Mouse (Mus musculus) embryonic fibroblast, embryonic 13.5 days (primary cell): ENCODE results near the gene Diaph3. TPM values are rescaled to one million over a fixed set of nuclear protein-coding genes. Genes with fewer than 3 reads are reported as not detected.

Source experiments
- H3K27ac ChIP-seq: 2 replicates; pipeline ENCODE4 v1.5.1; 2012; ENCODE audit warnings: low read length, control low read depth, inconsistent platforms; ENCODE audit not compliant: insufficient read depth
- H3K4me1 ChIP-seq: 2 replicates; pipeline ENCODE4 v1.6.1; 2011; ENCODE audit warnings: low read length; ENCODE audit not compliant: control insufficient read depth, insufficient read depth
- H3K4me3 ChIP-seq: 2 replicates; pipeline ENCODE4 v1.5.1; 2011; ENCODE audit warnings: mild to moderate bottlenecking, control low read depth, low read length; ENCODE audit not compliant: insufficient read depth
- CTCF ChIP-seq: IDR thresholded peaks from 2 replicates; pipeline ENCODE4 v1.5.1; 2011; ENCODE audit warnings: mild to moderate bottlenecking, control low read depth, low read length, moderate library complexity, borderline replicate concordance; ENCODE audit not compliant: insufficient read depth
- POLR2A ChIP-seq: IDR thresholded peaks from 2 replicates; pipeline ENCODE4 v1.6.1; 2011; ENCODE audit warnings: low read depth, mild to moderate bottlenecking, control low read depth, low read length, moderate library complexity
- polyA plus RNA-seq: library from polyadenylated mRNA; stranded (reverse); fragments of >200 nt; gene quantifications from 2 replicates; pipeline ENCODE4 v1.2.4, GENCODE M21; 2011; ENCODE audit warnings: low read depth; ENCODE audit not compliant: missing spikeins, insufficient read length

The Diaph3 gene
- polyA plus RNA-seq, 1 experiment = 37.8 TPM

GRCm38 (mm10) chr14:86678179-86678780 is 462.8 kb downstream of the Diaph3 start:
- Histone ChIP-seq H3K4me1 (no peaks in the 10 kb centered on the region), H3K4me3 (no peak overlapping the region), H3K27ac (no peak overlapping the region)
- TF ChIP-seq CTCF (no peak), POLR2A (no peak)

- no peak for TF ChIP-seq CTCF
- no peak for TF ChIP-seq POLR2A
- H3K4me1 ChIP-seq = no peaks in the 10 kb centered on the region
- no peak overlapping the region for H3K4me3 ChIP-seq
- no peak overlapping the region for H3K27ac ChIP-seq
These were observed 464.0 kb downstream of the Diaph3 start for GRCm38 (mm10) chr14:86677015-86677414.

GRCm38 (mm10) chr14:86675314-86675713 is 465.7 kb downstream of the Diaph3 start:
- no peak for TF ChIP-seq POLR2A
- no peak for TF ChIP-seq CTCF
- Histone ChIP-seq H3K27ac (no peak overlapping the region), H3K4me3 (no peak overlapping the region), H3K4me1 (no peaks in the 10 kb centered on the region)

GRCm38 (mm10) chr14:86662846-86663245 is 478.2 kb downstream of the Diaph3 start:
- TF ChIP-seq POLR2A = no peak
- TF ChIP-seq CTCF = no peak
- H3K27ac ChIP-seq = no peak overlapping the region
- H3K4me3 ChIP-seq = no peak overlapping the region
- peaks cover 2% of the 10 kb centered on the region; the same call in 1 of the 2 replicates for H3K4me1 ChIP-seq

GRCm38 (mm10) chr14:86660556-86660955 is 480.5 kb downstream of the Diaph3 start:
- H3K4me3 ChIP-seq = no peak overlapping the region
- no peak overlapping the region for H3K27ac ChIP-seq
- peaks cover 2% of the 10 kb centered on the region; the same call in 1 of the 2 replicates for H3K4me1 ChIP-seq
- no peak for TF ChIP-seq CTCF
- TF ChIP-seq POLR2A = no peak

- no peak overlapping the region for H3K4me3 ChIP-seq
- no peaks in the 10 kb centered on the region for H3K4me1 ChIP-seq
- TF ChIP-seq CTCF (no peak), POLR2A (no peak)
- H3K27ac ChIP-seq = no peak overlapping the region
These were observed 484.8 kb downstream of the Diaph3 start for GRCm38 (mm10) chr14:86656262-86656661.

GRCm38 (mm10) chr14:86646499-86647120 is 494.4 kb downstream of the Diaph3 start:
- H3K4me1 ChIP-seq = no peaks in the 10 kb centered on the region
- no peak overlapping the region for H3K27ac ChIP-seq
- TF ChIP-seq CTCF = no peak
- TF ChIP-seq POLR2A = no peak
- no peak overlapping the region for H3K4me3 ChIP-seq

GRCm38 (mm10) chr14:86642831-86643241 is 498.2 kb downstream of the Diaph3 start:
- TF ChIP-seq CTCF (no peak), POLR2A (no peak)
- Histone ChIP-seq H3K27ac (no peak overlapping the region), H3K4me3 (no peak overlapping the region), H3K4me1 (no peaks in the 10 kb centered on the region)

- TF ChIP-seq POLR2A (no peak), CTCF (no peak)
- H3K4me1 ChIP-seq = no peaks in the 10 kb centered on the region
These were observed 499.2 kb downstream of the Diaph3 start for GRCm38 (mm10) chr14:86641839-86642238.

GRCm38 (mm10) chr14:86640086-86640485 is 500.9 kb downstream of the Diaph3 start:
- TF ChIP-seq POLR2A (no peak), CTCF (no peak)
- no peak overlapping the region for H3K27ac ChIP-seq
- no peaks in the 10 kb centered on the region for H3K4me1 ChIP-seq
- H3K4me3 ChIP-seq = no peak overlapping the region

More at GRCm38 (mm10) chr14:86641839-86642238, 499.2 kb downstream of the Diaph3 start:
- no peak overlapping the region for H3K27ac ChIP-seq
- no peak overlapping the region for H3K4me3 ChIP-seq
